Mouse (Mus musculus) hindbrain, embryonic 12.5 days (tissue): ENCODE results near the gene Prr3. TPM values are rescaled to one million over a fixed set of nuclear protein-coding genes. Genes with fewer than 3 reads are reported as not detected.

Experiments used
- ATAC-seq: fragments of 200-750 bp; cut with Nextera tagmentation; 2 replicates; pipeline ENCODE4 v1.8.0; 2017; ENCODE audit warnings: moderate TSS enrichment; ENCODE audit not compliant: low FRiP score
- H3K27ac ChIP-seq: fragments of 300-500 bp; sonication (generic); 2 replicates; pipeline ENCODE4 v1.5.1; 2016; ENCODE audit warnings: mild to moderate bottlenecking
- H3K27me3 ChIP-seq: fragments of 300-500 bp; sonication (generic); 2 replicates; pipeline ENCODE4 v1.6.1; 2016; ENCODE audit warnings: mild to moderate bottlenecking
- H3K36me3 ChIP-seq: fragments of 300-500 bp; sonication (generic); 2 replicates; pipeline ENCODE4 v1.6.1; 2016; ENCODE audit warnings: mild to moderate bottlenecking
- H3K4me1 ChIP-seq: fragments of 300-500 bp; sonication (generic); 2 replicates; pipeline ENCODE4 v1.6.1; 2016
- H3K4me2 ChIP-seq: fragments of 300-500 bp; sonication (generic); replicated peaks from 2 replicates; pipeline ENCODE4 v1.6.1; 2016; ENCODE audit warnings: mild to moderate bottlenecking
- H3K4me3 ChIP-seq: fragments of 300-500 bp; sonication (generic); 2 replicates; pipeline ENCODE4 v1.5.1; 2016; ENCODE audit warnings: mild to moderate bottlenecking
- H3K9ac ChIP-seq: fragments of 300-500 bp; sonication (generic); 2 replicates; pipeline ENCODE4 v1.6.1; 2016; ENCODE audit warnings: mild to moderate bottlenecking, moderate library complexity
- H3K9me3 ChIP-seq: fragments of 300-500 bp; sonication (generic); replicated peaks from 2 replicates; pipeline ENCODE4 v1.6.1; 2016; ENCODE audit warnings: mild to moderate bottlenecking
- WGBS: fragments of 180-500 bp; shearing (Covaris S2); methylation state at CpG from one replicate; pipeline ENCODE4 v1.1.7; 2016; 5-methylcytosine and 5-hydroxymethylcytosine counted together
- microRNA counts: library from miRNA; unstranded; fragments of <30 nt; microRNA quantifications from one replicate; lab custom pipeline; 2017
- microRNA-seq: library from miRNA; unstranded; fragments of <30 nt; microRNA quantifications from one replicate; pipeline ENCODE4, GENCODE M21; 2017
- polyA plus RNA-seq: library from polyadenylated mRNA; unstranded; fragments of >200 nt; fragmentation: Nextera tagmentation; extraction: Ambion mirVana; gene quantifications from 2 replicates; pipeline ENCODE4 v1.2.1, GENCODE M21; 2016

Prr3 gene
- polyA plus RNA-seq, 1 experiment from 2014 or later, result 53.4 TPM

DNA sequence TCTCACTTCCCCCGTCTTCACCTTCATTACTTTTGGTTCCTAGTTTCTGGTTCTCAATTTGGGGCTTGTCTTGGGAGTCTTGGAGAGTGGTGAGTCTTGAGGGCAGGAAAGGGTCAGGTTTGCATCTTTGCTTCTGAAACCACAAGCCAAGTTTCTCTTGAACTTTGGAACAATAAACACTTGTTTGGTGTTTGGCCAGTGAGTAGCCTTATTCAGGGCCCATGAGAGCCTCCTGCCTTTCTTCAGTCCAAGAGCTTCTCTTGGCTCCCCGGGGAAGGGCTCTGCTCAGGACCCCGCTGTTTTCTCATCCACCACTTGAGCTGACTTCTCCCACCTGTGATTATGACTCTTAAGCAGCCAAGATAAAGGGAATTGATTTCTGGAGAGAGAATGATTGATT, 57.5 kb downstream of the Prr3 start:
- no peaks in the 10 kb centered on the region for H3K9me3 ChIP-seq
- peaks cover 27% of the 10 kb centered on the region for H3K4me1 ChIP-seq
- WGBS, result 89% methylated on average over 3 of the region's 3 CpGs
- H3K9ac ChIP-seq, result no peak overlapping the region
- H3K27ac ChIP-seq, result no peak overlapping the region
- ATAC-seq, result no peak
- no peaks in the 10 kb centered on the region for H3K27me3 ChIP-seq
- H3K4me3 ChIP-seq, result no peak overlapping the region
- peaks cover 43% of the 10 kb centered on the region for H3K36me3 ChIP-seq
- H3K4me2 ChIP-seq, result no peak overlapping the region

MicroRNAs encoded within 50 kb of the gene (microRNA counts, 519-probe panel; counts per million panel counts)
- microRNA mmu-miR-877 (lab: Ali Mortazavi, UCI), result 470 counts per million, percentile 58 among the panel's probes with 10 or more counts

Small RNA genes lying within 50 kb of the gene (microRNA-seq; reads per million reads assigned to microRNA genes)
- 187 reads per million, percentile 56 among the genes with 10 or more reads in this experiment for gene Mir877

Other genes starting within 250 kb of the Prr3 start
- gene Ier3, start 158.6 kb downstream of the Prr3 start, polyA plus RNA-seq, result 5.8 and 6.3 TPM in 2 replicates
- 50.9 and 60.3 TPM in 2 replicates for gene Flot1, start 157.0 kb downstream of the Prr3 start, polyA plus RNA-seq
- gene Tubb5, start 141.9 kb downstream of the Prr3 start, polyA plus RNA-seq, result 1,505 and 1,511 TPM in 2 replicates
- 14.4 and 18.2 TPM in 2 replicates for gene Mdc1, start 138.7 kb downstream of the Prr3 start, polyA plus RNA-seq
- 36.0 and 36.9 TPM in 2 replicates for gene Nrm, start 118.9 kb downstream of the Prr3 start, polyA plus RNA-seq
- 31.5 and 32.3 TPM in 2 replicates for gene Ppp1r18, start 114.6 kb downstream of the Prr3 start, polyA plus RNA-seq
- 45.2 and 46.0 TPM in 2 replicates for gene Dhx16, start 100.4 kb downstream of the Prr3 start, polyA plus RNA-seq
- 25.7 and 28.7 TPM in 2 replicates for gene 2310061I04Rik, start 82.8 kb downstream of the Prr3 start, polyA plus RNA-seq
- gene Atat1, start 70.2 kb downstream of the Prr3 start, polyA plus RNA-seq, result 294 and 303 TPM in 2 replicates
- gene Mrps18b, start 63.8 kb downstream of the Prr3 start, polyA plus RNA-seq, result 46.8 and 51.1 TPM in 2 replicates
- gene Ppp1r10, start 63.8 kb downstream of the Prr3 start, polyA plus RNA-seq, result 58.3 and 68.2 TPM in 2 replicates
- 109 and 119 TPM in 2 replicates for gene Abcf1, start 10.5 kb downstream of the Prr3 start, polyA plus RNA-seq
- 54.9 and 57.7 TPM in 2 replicates for gene Gnl1, start 385 bp downstream of the Prr3 start, polyA plus RNA-seq
- gene H2-T24, start 40.3 kb upstream of the Prr3 start, polyA plus RNA-seq, result 5.5 and 5.6 TPM in 2 replicates
- 4.5 and 5.1 TPM in 2 replicates for gene H2-T23, start 52.6 kb upstream of the Prr3 start, polyA plus RNA-seq
- 7.8 and 9.2 TPM in 2 replicates for gene H2-T22, start 62.5 kb upstream of the Prr3 start, polyA plus RNA-seq
- gene Gm6034, start 62.7 kb upstream of the Prr3 start, polyA plus RNA-seq, result not detected in 2 replicates
- not detected in 2 replicates for gene Gm11127, start 78.1 kb upstream of the Prr3 start, polyA plus RNA-seq
- gene Gm19684, start 141.4 kb upstream of the Prr3 start, polyA plus RNA-seq, result not detected in 2 replicates
- gene Gm7030, start 149.2 kb upstream of the Prr3 start, polyA plus RNA-seq, result not detected in 2 replicates
- gene Gm8909, start 188.3 kb upstream of the Prr3 start, polyA plus RNA-seq, result not detected in 2 replicates
- not detected in 2 replicates for gene H2-T3, start 210.1 kb upstream of the Prr3 start, polyA plus RNA-seq